Mouse (Mus musculus) cortical plate, adult 2 months (tissue): ENCODE data around the gene Fndc5.

Experiments
- CTCF ChIP-seq: fragments of 200-500 bp; IDR thresholded peaks from 2 replicates; pipeline ENCODE4 v1.5.1; 2011; ENCODE audit warnings: mild to moderate bottlenecking, control low read depth, low read length; ENCODE audit not compliant: insufficient read depth; ENCODE audit errors: extremely low read depth
- POLR2A ChIP-seq: fragments of 200-500 bp; IDR thresholded peaks from 2 replicates; pipeline ENCODE4 v1.6.1; 2011; ENCODE audit warnings: mild to moderate bottlenecking, low read length, control low read depth; ENCODE audit not compliant: insufficient read depth; ENCODE audit errors: extremely low read depth

DNA sequence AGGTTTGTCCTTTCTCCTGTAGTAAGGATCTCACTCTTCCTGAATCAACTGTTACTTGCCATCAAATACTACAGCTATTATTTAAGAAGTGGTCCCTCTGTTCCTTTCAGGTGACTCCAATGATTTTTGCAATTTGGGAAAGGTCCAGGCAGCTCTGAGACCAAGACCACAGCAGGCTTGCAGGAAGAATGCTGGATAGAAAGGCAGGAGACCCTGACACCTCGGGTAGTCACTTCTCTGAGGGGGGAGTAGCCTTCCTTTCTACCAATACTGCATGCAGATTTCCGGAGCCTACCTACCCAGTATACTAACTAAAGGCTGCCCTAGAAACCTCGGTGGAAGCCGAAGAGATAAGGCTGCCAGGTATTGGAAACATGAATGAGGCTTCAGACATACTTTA lies 8.6 kb downstream of the Fndc5 start:
- TF ChIP-seq POLR2A (no peak), CTCF (no peak)
